Mouse (Mus musculus): ENCODE measurements at regions not wholly inside any gene's neighbourhood (a gene's known extent, or its start where the extent isn't known, plus 50 kb on each side); places are given as distances from the start of the nearest gene placed in this dataset.

- DNase-seq (ENCODE audit: low spot score in 2 of 2): no peak
- intact Hi-C loops (cut with DNase I): no loop called here
These were observed 1336.9 kb upstream of the Tenm3 start for GRCm38 (mm10) chr8:50180682-50181081.

GRCm38 (mm10) chr8:50164773-50165454, 1321.2 kb upstream of the Tenm3 start:
- intact Hi-C loops (cut with DNase I): loop anchor here (10.0 kb wide), 1 partner anchor 130 kb away; no protein-coding TSS in a partner anchor

GRCm38 (mm10) chr8:50161076-50161475, 1317.3 kb upstream of the Tenm3 start:
- intact Hi-C loops (cut with DNase I): loop anchor here (10.0 kb wide), 1 partner anchor 134 kb away; no protein-coding TSS in a partner anchor
- peak in 1 of 2 experiments; percentile 6 for DNase-seq (ENCODE audit: low spot score in 2 of 2)

More at GRCm38 (mm10) chr8:50164773-50165454, 1321.2 kb upstream of the Tenm3 start:
- no peak for DNase-seq (ENCODE audit: low spot score in 2 of 2)

- intact Hi-C loops (cut with DNase I): loop anchor here (10.0 kb wide), 1 partner anchor 134 kb away; no protein-coding TSS in a partner anchor
- DNase-seq (ENCODE audit: low spot score in 2 of 2): peak in 1 of 2 experiments; percentile 1
These were observed 1316.6 kb upstream of the Tenm3 start for GRCm38 (mm10) chr8:50160326-50160725.

- DNase-seq (ENCODE audit: low spot score in 2 of 2): no peak
- intact Hi-C loops (cut with DNase I): no loop called here
These were observed 1296.1 kb upstream of the Tenm3 start for GRCm38 (mm10) chr8:50139876-50140275.

GRCm38 (mm10) chr8:50120041-50120440, 1276.3 kb upstream of the Tenm3 start:
- DNase-seq (ENCODE audit: low spot score in 2 of 2): peak; percentile 17 to 23
- intact Hi-C loops (cut with DNase I): no loop called here

- intact Hi-C loops (cut with DNase I): no loop called here
- DNase-seq (ENCODE audit: low spot score in 2 of 2): no peak
These were observed 1238.6 kb upstream of the Tenm3 start for GRCm38 (mm10) chr8:50082378-50082777.

GRCm38 (mm10) chr8:50037096-50037495, 1193.3 kb upstream of the Tenm3 start:
- intact Hi-C loops (cut with DNase I): no loop called here
- DNase-seq (ENCODE audit: low spot score in 2 of 2): no peak

- intact Hi-C loops (cut with DNase I): no loop called here
- no peak for DNase-seq (ENCODE audit: low spot score in 2 of 2)
These were observed 1183.8 kb upstream of the Tenm3 start for GRCm38 (mm10) chr8:50027544-50027943.

GRCm38 (mm10) chr8:50007546-50007945, 1163.8 kb upstream of the Tenm3 start:
- intact Hi-C loops (cut with DNase I): no loop called here
- DNase-seq (ENCODE audit: low spot score in 2 of 2): no peak

- no peak for DNase-seq (ENCODE audit: low spot score in 2 of 2)
- intact Hi-C loops (cut with DNase I): no loop called here
These were observed 1160.5 kb upstream of the Tenm3 start for GRCm38 (mm10) chr8:50004254-50004653.

GRCm38 (mm10) chr8:50003641-50004040, 1159.9 kb upstream of the Tenm3 start:
- no peak for DNase-seq (ENCODE audit: low spot score in 2 of 2)
- intact Hi-C loops (cut with DNase I): no loop called here

- no peak for DNase-seq (ENCODE audit: low spot score in 2 of 2)
- intact Hi-C loops (cut with DNase I): no loop called here
These were observed 1154.7 kb upstream of the Tenm3 start for GRCm38 (mm10) chr8:49998281-49999037.
